Mouse (Mus musculus) lung, postnatal 14 days (tissue): ENCODE measurements at regions not wholly inside any gene's neighbourhood (a gene's known extent, or its start where the extent isn't known, plus 50 kb on each side); places are given as distances from the start of the nearest gene placed in this dataset.
"Not testable (repeated sequence)": the region's sequence is repeated elsewhere in the genome, so short reads cannot be mapped to it uniquely, and the experiment has no call there.

ENCODE experiments used
- DNase-seq: peaks from one replicate; pipeline ENCODE4 v3.0.0; 2021

DNA sequence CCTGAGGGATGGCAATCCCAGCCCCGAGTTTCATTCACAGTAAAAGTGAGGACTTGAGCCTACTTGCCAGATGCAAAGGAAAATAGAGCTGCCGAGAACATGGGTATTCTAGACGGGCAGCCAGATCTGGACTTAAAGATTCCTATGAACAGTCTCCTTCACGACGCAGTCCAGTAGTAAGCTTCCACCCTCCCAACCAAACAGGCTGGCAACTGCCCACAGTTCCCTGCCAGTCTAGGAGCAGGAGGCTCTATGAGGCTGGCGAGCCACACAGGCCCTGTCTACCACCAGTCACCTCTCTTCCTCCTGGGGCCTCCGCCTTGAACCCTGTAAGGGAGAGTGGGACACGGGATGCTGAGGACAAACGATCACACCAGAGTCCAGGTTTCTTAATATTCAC is 153.5 kb upstream of the Snrpn start:
- DNase-seq = no peak

DNA sequence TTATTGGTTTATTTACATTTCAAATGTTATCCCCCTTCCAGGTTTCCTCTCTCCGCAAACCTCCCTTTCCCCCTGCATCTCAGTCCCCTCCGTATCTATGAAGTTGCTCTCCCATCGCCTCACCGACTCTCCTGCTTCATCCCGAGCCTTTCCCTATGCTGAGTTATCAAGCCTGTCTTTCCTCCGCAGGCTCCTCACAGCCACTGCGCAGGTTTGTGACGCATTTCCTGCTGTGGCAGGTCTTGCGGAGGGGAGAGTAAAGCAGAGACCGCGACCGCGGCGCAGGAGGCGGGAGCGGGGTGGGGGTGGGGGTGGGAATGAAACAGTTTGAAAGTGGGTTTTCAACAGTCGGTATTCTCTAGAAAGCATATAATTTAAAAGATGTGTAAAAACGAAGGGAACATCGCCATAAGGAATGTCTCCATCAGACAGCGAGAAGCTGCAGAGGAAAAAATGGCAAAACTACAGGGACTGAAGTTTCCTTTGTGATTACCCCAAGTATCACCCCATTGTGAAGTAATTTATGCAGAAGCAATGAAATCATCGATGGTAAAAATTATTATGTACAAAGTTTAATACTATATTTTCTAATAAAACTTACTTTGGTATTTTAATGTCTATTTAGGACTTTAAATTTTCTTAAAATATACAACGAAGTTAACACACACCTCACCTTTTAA is 104.3 kb upstream of the Snrpn start:
- peak; percentile 12 for DNase-seq

DNA sequence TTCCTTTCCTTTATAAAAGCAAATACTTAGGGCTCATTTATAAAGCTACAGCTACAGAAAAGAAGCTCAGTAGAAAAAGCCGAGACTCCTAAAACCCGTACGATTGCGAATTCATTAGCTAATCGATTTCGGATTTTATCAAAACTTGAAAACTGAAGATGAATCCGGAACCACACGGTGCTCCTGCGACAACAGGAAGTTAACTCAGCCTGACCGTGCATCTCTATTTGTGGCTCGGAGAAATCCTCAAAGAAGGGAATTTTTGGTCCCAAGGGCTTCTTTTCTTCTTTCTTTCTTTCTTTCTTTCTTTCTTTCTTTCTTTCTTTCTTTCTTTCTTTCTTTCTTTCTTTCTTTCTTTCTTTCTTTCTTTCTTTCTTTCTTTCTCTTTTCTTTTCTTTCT is 103.7 kb upstream of the Snrpn start:
- peak; percentile 30 for DNase-seq

DNA sequence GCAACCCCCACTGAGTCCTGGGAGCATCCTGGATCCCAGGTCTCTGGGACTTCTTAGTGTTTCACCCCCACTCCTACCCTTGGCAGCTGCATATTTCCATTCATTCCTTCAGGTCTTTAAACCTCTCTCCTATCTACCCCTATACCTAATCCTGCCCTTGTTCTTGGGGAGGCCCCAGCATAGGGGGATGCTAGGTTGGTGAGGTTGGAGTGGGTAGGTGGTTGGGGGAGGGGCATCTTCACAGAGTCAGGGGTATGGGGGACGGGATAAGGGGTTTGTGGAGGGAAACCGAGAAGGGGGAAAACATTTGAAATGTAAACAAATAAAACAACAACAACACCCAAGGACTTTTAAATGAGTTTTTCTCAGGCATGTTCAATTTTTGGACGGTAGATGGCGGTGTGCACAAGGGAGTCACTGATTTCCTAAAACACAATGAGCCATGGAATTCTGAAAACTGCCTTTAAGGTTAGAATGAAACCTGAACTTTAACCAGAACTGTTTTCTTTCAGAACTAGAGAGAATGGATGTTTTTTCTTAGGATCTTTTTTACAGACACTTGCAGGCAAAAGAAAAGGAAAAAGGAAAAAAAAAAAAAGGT is 98.7 kb upstream of the Snrpn start:
- DNase-seq = peak; percentile 1

DNA sequence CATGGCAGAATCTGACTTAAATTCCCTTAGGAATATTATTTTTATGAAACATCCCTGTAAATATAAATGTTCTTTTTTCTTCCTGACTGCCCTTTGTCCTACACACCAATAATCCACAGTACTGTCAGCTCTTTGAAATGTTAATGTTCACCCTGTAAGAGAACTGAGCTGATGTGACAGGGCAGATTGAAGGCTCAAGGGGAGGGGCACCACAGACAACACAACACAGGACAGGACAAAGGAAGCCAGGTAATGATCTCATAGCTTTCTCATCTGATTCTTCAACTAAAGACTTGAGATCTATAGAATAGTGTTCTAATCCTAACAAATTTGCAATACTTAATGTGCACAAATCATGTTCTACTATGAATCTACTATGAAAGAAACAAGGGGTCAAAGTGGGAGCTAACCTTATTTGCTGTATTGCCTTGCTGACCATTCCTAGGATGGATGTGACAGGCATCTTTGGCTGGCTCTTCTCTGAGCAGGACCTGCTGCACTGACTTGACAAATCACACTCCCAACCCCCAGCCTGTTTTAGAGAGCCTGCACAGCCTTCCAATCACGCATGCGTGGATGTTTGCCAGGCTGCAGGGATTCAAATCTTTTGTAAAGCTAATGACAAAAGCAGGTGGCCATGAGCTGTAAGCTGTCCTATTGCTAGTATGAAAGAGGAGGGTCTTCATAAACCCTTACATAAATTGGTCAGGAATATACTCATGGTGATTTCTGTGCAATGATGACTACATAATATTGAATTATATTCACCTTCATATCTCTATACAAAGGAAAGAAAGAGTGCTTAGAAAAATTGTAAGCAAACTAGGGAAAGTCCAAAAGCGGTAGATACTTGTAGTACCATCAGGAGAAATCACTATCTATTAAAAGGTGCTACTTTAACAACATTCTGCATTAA is 76.6 kb upstream of the Snrpn start:
- DNase-seq = not testable (repeated sequence)
